Mouse (Mus musculus): Measurements from ENCODE around the gene Irak3. TPM values are rescaled to one million over a fixed set of nuclear protein-coding genes. Genes with fewer than 3 reads are reported as not detected.

The Irak3 gene
- total RNA-seq, 2 experiments from 2014 or later, result 1.6 to 3.1 TPM

GRCm38 (mm10) chr10:120204591-120205210 is 2.8 kb upstream of the Irak3 start:
- no peak for DNase-seq

DNA sequence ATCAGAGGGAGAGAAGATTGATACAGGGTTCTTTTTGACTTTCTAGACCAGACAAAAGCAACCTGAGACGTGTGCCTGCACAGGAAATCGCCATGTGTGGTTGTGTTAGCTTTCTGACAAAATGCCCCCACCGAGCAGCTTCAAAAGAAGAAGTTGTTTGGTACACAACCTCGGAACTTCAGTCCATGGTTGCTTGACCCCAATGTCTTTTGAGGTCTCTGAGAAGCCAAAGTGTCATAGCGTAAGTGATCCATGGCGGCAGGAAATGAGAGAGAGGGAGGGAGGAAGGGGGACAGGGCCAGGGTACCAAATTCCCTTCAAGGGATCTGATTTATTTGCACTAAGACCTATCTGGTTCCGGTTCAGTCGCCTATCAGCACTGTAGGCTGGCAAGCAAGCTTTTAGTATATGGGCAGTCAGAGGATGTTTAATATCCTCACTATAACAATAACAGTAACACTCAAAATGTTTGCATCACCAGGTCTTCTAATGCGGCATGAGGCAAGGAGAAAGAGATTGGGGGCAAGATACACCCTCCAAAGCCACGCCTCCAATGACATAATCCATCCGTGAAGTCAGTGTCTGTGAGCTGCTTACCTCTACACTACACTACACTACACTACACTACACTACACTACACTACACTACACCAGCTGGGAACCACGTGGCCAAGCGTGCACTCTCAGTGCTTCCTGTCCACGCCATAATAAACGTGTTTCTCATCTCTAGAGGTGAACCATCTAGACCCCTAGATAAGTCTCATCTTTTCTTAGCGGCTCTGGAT is 729 bp upstream of the Irak3 start:
- DNase-seq, result no peak

DNA sequence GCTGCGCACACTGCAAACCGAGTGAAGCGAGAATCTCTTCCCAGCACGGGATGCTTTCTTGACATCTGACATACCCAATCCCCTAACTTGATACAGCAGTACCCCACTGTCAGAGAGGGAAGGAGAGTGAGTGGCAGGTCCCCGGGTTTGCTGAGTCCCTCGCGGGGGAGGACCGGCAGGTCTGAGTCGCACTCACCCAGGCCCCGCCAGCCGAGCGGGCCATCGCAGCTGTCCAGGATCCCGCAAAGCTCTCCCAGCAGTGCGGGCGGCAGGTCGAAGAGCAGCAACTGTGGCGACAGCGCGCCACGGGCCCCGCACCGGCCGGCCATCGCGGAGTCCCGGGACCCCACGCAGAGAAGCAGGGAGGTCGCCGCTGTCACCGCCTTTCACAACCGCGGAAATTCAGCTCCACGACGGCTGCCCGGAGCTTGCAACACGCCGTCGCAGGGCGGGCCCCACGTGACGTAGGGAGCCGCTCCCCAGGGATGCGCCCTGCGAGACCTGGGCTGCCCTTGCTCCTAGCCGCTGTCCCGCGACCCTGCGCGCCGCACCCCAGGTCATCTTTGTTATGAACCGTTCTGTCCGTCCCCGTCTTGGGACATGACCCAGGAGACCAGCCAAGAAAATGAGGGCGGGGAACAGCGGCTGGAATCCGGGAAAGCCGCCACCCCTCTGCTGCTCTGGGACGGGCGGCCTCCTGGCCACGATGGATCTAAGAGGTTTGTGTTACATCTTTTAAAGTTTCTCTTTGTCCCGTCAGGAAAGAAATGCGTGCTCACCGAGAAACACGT is 604 bp downstream of the Irak3 start, which contains the start of gene Tmbim4:
Gene Tmbim4 (plus strand): TSS at position 460 of the 791 bp plus-strand sequence.
- peak; percentile 85 for DNase-seq

DNA sequence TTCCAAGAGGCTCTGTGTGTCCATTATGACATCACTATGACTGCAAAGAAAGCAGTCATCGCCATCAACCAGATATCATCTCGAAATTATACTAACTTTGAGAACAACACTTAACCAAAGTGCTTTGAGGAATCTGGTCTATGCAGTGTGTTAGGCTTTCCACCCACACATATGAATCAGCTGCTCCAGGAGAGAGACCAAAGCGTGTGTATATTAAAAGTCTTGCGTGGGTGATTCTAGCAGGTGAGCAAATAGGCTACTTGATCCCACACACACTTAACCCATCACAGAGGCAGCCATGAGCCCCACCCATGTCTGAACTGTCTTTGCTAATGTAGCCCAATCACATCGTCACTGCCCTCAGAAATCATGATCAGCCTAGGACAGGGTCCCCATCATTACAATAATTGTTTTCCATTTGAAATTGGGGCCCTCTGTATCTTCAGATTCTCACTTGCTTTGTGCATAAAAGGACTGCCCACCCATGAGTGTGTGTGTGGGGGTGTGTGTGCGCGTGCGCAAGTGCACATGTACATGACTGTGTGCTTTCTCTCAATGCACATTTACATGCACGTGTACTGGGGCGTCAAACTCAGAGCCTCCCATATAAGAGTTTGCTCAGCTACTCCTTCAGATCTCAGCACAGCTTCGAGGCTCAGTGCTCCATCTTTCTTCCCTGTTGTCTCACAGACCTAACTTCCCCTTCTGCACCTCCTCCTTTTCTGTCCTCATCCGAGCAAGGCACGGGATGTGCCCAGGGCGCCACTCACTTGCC is 4.7 kb downstream of the Irak3 start:
- no peak for DNase-seq

DNA sequence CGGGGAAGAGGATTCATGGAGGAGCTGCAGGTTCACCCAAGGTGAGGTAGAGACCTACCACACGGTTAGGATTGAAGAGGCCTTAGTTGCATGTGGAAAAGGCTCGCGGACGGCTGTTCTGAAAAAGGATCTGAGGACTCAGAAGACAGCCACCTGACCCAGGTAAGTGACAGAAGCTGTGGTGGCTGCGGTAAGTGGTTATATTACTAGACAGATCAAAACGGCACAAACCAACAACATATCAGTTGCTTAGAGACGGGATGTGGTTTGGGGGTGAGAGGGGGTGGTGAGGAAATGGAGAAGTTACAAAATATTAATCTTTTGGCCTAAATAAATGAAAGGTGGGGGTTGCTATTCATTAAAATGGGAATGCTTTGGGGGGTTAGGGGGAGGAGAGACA is 8.7 kb downstream of the Irak3 start:
- DNase-seq, result no peak

GRCm38 (mm10) chr10:120192278-120192677 is 9.7 kb downstream of the Irak3 start:
- no peak for DNase-seq

DNA sequence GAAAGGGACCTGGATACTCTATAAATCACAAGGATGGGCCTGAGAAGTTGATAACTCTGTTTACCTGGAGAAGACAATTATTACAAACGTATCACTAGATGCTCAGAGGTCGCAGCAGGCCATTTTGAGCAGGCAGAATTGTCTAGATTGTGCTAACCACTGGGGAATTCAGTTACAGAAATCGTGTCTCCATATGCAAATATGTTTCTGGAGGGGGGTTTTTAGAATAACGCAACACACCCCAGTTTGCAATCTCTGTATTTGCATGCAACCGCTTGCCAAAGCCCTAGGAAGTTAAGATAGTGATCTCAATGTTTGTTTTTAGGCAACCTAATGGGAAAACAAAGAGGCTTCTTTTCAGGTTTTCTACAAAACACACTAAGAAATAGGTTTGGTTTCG is 10.8 kb downstream of the Irak3 start:
- no peak for DNase-seq

- DNase-seq, result no peak
Measured at GRCm38 (mm10) chr10:120189782-120190181, 12.1 kb downstream of the Irak3 start.

DNA sequence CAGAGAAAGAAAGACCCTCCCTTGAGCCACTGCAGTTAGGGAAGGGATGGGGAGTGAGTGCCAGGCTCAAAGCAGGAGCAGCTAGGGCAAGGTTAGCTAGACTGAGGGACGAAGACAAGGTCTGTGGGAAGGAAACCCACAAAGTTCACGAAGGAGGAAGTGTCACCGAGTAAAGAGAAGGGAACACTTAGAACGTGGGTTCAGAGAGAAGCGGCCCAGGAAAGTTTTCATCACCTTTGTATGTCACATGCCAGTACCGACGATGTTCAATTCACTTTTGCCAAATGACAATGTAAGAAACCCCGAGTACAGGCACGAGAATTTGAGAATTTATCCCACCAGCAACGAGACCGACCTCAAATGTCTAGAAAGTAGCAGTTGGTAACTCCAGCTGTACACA is 12.7 kb downstream of the Irak3 start:
- no peak for DNase-seq

- DNase-seq, result no peak
Measured at GRCm38 (mm10) chr10:120188513-120188912, 13.4 kb downstream of the Irak3 start.

DNA sequence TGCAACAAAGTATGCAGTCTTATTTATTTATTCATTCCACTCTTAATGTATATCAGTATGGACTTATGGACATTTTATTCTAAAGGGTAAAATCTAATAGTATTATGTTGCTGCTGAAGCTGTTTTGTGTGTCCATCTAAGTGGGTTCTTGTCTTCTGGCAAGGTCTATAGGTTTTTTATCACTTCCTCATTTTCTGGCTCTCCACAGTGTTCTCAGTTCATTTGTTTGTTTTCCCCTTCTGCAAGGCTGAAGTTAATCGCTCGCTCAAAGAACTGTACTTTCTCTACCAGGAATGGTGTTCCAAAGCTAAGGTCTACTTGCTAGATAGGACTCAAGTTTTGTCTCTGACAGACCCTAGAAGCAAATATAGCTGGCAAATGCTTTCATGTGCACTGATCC is 18.6 kb downstream of the Irak3 start:
- DNase-seq, result no peak

DNA sequence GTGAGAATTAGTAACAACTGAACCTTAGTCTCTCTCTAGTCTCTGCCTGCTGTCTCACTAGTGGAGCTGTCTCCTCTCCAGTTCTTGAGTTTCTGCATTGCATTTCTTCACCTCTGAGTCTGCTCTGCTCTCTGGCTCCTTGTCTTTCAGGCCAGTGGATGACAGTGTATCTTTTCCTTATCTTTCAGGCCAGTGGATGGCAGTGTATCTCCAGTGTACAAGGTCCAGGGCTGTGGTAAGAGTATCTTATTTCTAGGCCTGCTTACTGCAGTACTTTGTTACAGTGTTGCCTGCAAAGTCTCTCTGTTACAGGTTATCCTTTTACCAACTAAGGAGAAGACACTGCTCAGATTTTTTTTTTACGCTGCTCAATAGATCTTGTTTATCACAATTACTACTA is 19.0 kb downstream of the Irak3 start:
- DNase-seq, result no peak

GRCm38 (mm10) chr10:120174192-120174705 is 27.7 kb downstream of the Irak3 start:
- no peak for DNase-seq

- no peak for DNase-seq
Measured at GRCm38 (mm10) chr10:120171340-120171739, 30.6 kb downstream of the Irak3 start.

DNA sequence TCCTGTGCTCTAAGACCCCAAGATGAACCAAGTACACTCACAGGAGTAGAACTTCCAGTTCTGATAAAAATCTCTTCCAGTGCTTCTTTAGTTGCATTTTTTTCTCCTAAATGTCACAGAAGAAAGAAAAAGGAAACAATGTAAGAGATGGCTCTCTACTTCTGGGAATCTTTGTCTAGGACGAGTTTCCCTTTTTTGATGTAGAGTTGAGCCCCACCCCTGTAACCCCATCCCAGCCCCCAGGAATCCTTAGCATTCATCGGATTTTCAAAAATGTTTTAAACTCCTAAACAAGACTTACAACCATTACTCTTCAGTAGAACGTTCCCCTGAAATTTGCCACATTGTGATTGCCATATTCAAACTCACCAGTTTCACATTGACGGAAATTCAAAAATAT is 31.7 kb downstream of the Irak3 start:
- DNase-seq, result no peak

GRCm38 (mm10) chr10:120169841-120170240 is 32.1 kb downstream of the Irak3 start:
- DNase-seq, result no peak

DNA sequence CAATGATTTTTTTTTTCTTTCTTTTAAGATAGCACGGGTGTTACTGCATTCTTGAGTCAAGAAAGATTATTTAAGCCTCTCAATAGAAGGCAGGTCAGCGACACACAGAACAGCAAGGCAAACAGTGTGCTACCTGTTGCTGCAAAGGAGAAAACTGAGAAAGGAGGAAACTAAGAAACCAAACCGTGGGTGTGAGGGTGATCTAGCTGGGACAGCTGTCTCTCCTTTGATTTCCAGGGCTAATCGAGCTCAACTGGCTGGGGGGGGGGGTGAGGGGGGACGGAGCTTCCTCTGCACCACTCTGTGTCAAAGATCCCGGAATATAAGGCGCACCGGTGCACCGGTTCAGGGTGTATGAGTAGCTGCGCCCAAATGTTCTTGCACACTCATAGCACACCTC is 32.9 kb downstream of the Irak3 start:
- no peak for DNase-seq

DNA sequence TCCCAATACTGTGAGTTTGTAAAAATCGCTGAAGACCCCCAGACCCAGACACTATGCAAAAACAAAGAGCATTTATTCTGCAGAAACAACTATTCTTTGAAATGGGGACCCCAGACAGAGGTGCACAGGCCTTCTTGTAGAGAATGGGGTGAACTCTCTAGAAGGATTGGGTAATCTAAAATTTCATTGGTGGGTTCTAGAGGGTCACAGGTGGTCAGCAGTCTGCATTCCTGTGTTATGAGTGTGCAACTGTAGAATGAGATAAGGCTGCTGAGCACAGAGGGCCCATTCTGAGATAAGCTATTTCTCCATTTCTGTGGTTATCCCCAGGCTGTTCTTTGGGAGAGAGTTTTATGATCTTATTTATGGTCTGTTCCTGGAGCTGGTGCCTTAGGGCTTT is 33.9 kb downstream of the Irak3 start:
- DNase-seq, result no peak

- DNase-seq, result no peak
Measured at GRCm38 (mm10) chr10:120165793-120166503, 36.0 kb downstream of the Irak3 start.

- DNase-seq, result no peak
Measured at GRCm38 (mm10) chr10:120164931-120165792, 36.8 kb downstream of the Irak3 start.
